Mouse (Mus musculus): ENCODE measurements around the gene Dgcr2. TPM values are rescaled to one million over a fixed set of nuclear protein-coding genes. Genes with fewer than 3 reads are reported as not detected.

Dgcr2 gene
- total RNA-seq, 2 experiments from 2014 or later: 105 to 111 TPM

- peak in 1 of 2 experiments; percentile 55 for DNase-seq (ENCODE audit: low spot score in 2 of 2)
These were observed 46.5 kb downstream of the Dgcr2 start for GRCm38 (mm10) chr16:17851860-17852259.

GRCm38 (mm10) chr16:17851331-17851730 lies 47.0 kb downstream of the Dgcr2 start:
- no peak for DNase-seq (ENCODE audit: low spot score in 2 of 2)

GRCm38 (mm10) chr16:17849486-17849885 lies 48.9 kb downstream of the Dgcr2 start:
- no peak for DNase-seq (ENCODE audit: low spot score in 2 of 2)

GRCm38 (mm10) chr16:17848928-17849327 lies 49.4 kb downstream of the Dgcr2 start:
- peak in 1 of 2 experiments; percentile 83 for DNase-seq (ENCODE audit: low spot score in 2 of 2)

GRCm38 (mm10) chr16:17848431-17848830 lies 49.9 kb downstream of the Dgcr2 start:
- DNase-seq (ENCODE audit: low spot score in 2 of 2): no peak

GRCm38 (mm10) chr16:17843701-17844365 lies 54.5 kb downstream of the Dgcr2 start:
- DNase-seq (ENCODE audit: low spot score in 2 of 2): no peak

GRCm38 (mm10) chr16:17842437-17842836 lies 55.9 kb downstream of the Dgcr2 start:
- no peak for DNase-seq (ENCODE audit: low spot score in 2 of 2)

GRCm38 (mm10) chr16:17839976-17840375 lies 58.4 kb downstream of the Dgcr2 start:
- DNase-seq (ENCODE audit: low spot score in 2 of 2): no peak

GRCm38 (mm10) chr16:17838051-17838450 lies 60.3 kb downstream of the Dgcr2 start, which contains the start of gene Car15:
TSS of gene Car15 (minus strand) at chr16:17838364.
- no peak for DNase-seq (ENCODE audit: low spot score in 2 of 2)

GRCm38 (mm10) chr16:17835481-17835880 lies 62.9 kb downstream of the Dgcr2 start:
- no peak for DNase-seq (ENCODE audit: low spot score in 2 of 2)

- no peak for DNase-seq (ENCODE audit: low spot score in 2 of 2)
These were observed 63.8 kb downstream of the Dgcr2 start for GRCm38 (mm10) chr16:17834543-17834942.

GRCm38 (mm10) chr16:17833681-17834399 lies 64.5 kb downstream of the Dgcr2 start:
- DNase-seq (ENCODE audit: low spot score in 2 of 2): peak in 1 of 2 experiments; percentile 54

- peak; percentile 46 to 74 for DNase-seq (ENCODE audit: low spot score in 2 of 2)
These were observed 65.1 kb downstream of the Dgcr2 start for GRCm38 (mm10) chr16:17833321-17833680.

- DNase-seq (ENCODE audit: low spot score in 2 of 2): no peak
These were observed 65.5 kb downstream of the Dgcr2 start, which contains the start of gene B830017H08Rik for GRCm38 (mm10) chr16:17832821-17833220. TSS of gene B830017H08Rik (plus strand) at chr16:17833121.

GRCm38 (mm10) chr16:17831781-17832180 lies 66.6 kb downstream of the Dgcr2 start:
- no peak for DNase-seq (ENCODE audit: low spot score in 2 of 2)

- no peak for DNase-seq (ENCODE audit: low spot score in 2 of 2)
These were observed 67.8 kb downstream of the Dgcr2 start for GRCm38 (mm10) chr16:17830385-17831178.

GRCm38 (mm10) chr16:17828867-17829266 lies 69.5 kb downstream of the Dgcr2 start:
- DNase-seq (ENCODE audit: low spot score in 2 of 2): no peak

- no peak for DNase-seq (ENCODE audit: low spot score in 2 of 2)
These were observed 70.1 kb downstream of the Dgcr2 start for GRCm38 (mm10) chr16:17828229-17828628.

- DNase-seq (ENCODE audit: low spot score in 2 of 2): no peak
These were observed 71.9 kb downstream of the Dgcr2 start for GRCm38 (mm10) chr16:17826500-17826899.

GRCm38 (mm10) chr16:17816528-17816927 lies 81.8 kb downstream of the Dgcr2 start:
- DNase-seq (ENCODE audit: low spot score in 2 of 2): no peak
